Mouse (Mus musculus): ENCODE measurements around the gene Dcaf5.

- no peak for TF ChIP-seq CTCF (IDR thresholded peaks at IDR 0.05; ENCODE audit: insufficient read depth, low read length)
- no peak for TF ChIP-seq POLR2A (IDR thresholded peaks at IDR 0.05; ENCODE audit: borderline replicate concordance, extremely low read depth, low read depth, low read length)
Measured at GRCm38 (mm10) chr12:80334162-80334561, 102.2 kb downstream of the Dcaf5 start.
